Mouse (Mus musculus): ENCODE data around the gene Tipin.

- no peak for TF ChIP-seq POLR2A (IDR thresholded peaks at IDR 0.05; ENCODE audit: extremely low read depth, insufficient read depth, low read length)
- no peak for TF ChIP-seq CTCF (IDR thresholded peaks at IDR 0.05; ENCODE audit: extremely low read depth, insufficient read depth, low read length)
These were observed 13.2 kb upstream of the Tipin start for GRCm38 (mm10) chr9:64268196-64268595.
